Mouse (Mus musculus) urinary bladder, postnatal 25 days (tissue): ENCODE data around the gene Uroc1.

Source experiments
- DNase-seq: peaks from one replicate; pipeline ENCODE4 v3.0.0; 2022; ENCODE audit warnings: low spot score

Uroc1 gene

GRCm38 (mm10) chr6:90358142-90358541, 25.1 kb downstream of the Uroc1 start:
- DNase-seq = no peak

- no peak for DNase-seq
Measured at GRCm38 (mm10) chr6:90359445-90359844, 26.4 kb downstream of the Uroc1 start.

GRCm38 (mm10) chr6:90360024-90360781, 27.1 kb downstream of the Uroc1 start:
- no peak for DNase-seq

GRCm38 (mm10) chr6:90360922-90361614, 28.0 kb downstream of the Uroc1 start:
- DNase-seq = no peak

GRCm38 (mm10) chr6:90363301-90363700, 30.2 kb downstream of the Uroc1 start:
- no peak for DNase-seq

GRCm38 (mm10) chr6:90368976-90369724, 36.1 kb downstream of the Uroc1 start, which contains the start of gene Zxdc:
TSS of gene Zxdc (plus strand) at chr6:90369492.
- DNase-seq = peak; percentile 98

- DNase-seq = peak; percentile 22
Measured at GRCm38 (mm10) chr6:90369725-90370553, 36.9 kb downstream of the Uroc1 start.

- DNase-seq = no peak
Measured at GRCm38 (mm10) chr6:90374647-90375046, 41.6 kb downstream of the Uroc1 start.

- no peak for DNase-seq
Measured at GRCm38 (mm10) chr6:90377708-90378107, 44.6 kb downstream of the Uroc1 start.

- DNase-seq = no peak
Measured at GRCm38 (mm10) chr6:90381465-90381864, 48.4 kb downstream of the Uroc1 start.

GRCm38 (mm10) chr6:90390629-90391028, 57.5 kb downstream of the Uroc1 start:
- no peak for DNase-seq

- no peak for DNase-seq
Measured at GRCm38 (mm10) chr6:90393948-90394347, 60.9 kb downstream of the Uroc1 start.

- DNase-seq = no peak
Measured at GRCm38 (mm10) chr6:90395751-90396150, 62.7 kb downstream of the Uroc1 start.

GRCm38 (mm10) chr6:90397291-90397690, 64.2 kb downstream of the Uroc1 start:
- no peak for DNase-seq

GRCm38 (mm10) chr6:90408632-90409031, 75.5 kb downstream of the Uroc1 start:
- DNase-seq = no peak

- no peak for DNase-seq
Measured at GRCm38 (mm10) chr6:90410972-90411371, 77.9 kb downstream of the Uroc1 start.

- no peak for DNase-seq
Measured at GRCm38 (mm10) chr6:90411926-90412325, 78.8 kb downstream of the Uroc1 start.
